Mouse (Mus musculus) liver, adult (tissue): ENCODE measurements around the gene Ntn3.
A peak's percentile ranks its signal among the peaks of the same experiment; 100 is the strongest.

Experiments used
- GATA4 ChIP-seq: IDR thresholded peaks from 2 replicates; pipeline ENCODE4 v1.6.1; 2014; ENCODE audit warnings: mild to moderate bottlenecking, low read length; ENCODE audit not compliant: insufficient replicate concordance

Ntn3 gene

DNA sequence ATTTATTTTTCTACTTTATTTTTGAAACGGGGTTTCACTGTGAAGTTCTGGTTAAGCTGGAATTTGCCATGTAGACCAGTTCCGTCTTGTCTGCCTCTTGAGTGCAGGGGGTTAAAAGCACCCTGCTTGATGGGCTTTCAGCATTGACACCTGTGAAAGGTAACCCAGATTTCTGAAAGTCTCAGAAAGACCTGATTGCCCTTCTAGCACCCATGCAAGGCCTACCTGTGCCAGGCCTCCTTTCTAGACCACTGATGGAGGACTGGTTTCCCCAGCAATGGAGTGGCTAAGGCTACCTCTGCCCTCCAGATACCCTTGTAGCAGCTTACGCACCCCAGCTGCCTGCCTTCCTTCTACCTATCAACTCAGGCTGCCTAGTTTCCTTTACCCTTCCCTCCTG lies 39.2 kb downstream of the Ntn3 start:
- no peak for TF ChIP-seq GATA4

DNA sequence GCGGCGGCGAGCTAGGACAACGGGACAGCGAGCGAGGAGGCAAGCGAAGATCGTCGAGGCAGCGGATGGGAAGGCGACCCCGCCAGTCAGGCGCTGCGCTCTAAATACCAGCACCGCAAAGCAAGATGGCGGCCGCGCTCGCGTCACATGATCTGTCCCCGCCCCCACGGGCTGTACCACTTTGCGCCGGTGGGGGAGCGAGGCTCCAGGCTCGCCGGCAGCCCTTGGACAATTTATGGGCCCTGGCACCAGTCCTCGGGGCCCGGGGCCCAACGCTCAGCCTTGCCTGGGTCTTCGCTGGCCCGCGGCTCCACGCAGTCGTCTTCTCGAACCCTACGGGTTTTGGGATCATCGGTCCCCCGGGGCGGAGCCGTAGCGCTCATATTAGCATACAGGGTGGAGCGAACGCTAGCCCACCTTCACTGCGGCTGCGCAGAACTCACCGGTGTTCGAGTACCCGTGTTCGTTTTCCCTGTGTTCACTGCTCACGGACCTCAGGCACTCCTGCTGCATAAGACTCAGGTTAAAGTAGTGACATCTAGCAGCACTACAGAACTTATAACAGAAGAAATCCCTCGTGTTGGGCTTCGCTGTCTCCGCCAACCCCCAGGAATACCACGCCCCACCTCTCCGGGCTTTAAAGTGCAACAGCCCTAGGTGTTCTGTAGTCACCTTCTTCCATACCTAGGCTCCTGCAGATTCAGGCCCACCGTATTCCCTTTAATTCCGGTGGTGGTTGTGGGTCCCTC lies 39.8 kb downstream of the Ntn3 start, which contains the start of gene Atp6v0c:
Gene Atp6v0c (minus strand): TSS at position 386 of the 749 bp plus-strand sequence.
- TF ChIP-seq GATA4: peak; percentile 21; the same call in 1 of the 2 replicates

DNA sequence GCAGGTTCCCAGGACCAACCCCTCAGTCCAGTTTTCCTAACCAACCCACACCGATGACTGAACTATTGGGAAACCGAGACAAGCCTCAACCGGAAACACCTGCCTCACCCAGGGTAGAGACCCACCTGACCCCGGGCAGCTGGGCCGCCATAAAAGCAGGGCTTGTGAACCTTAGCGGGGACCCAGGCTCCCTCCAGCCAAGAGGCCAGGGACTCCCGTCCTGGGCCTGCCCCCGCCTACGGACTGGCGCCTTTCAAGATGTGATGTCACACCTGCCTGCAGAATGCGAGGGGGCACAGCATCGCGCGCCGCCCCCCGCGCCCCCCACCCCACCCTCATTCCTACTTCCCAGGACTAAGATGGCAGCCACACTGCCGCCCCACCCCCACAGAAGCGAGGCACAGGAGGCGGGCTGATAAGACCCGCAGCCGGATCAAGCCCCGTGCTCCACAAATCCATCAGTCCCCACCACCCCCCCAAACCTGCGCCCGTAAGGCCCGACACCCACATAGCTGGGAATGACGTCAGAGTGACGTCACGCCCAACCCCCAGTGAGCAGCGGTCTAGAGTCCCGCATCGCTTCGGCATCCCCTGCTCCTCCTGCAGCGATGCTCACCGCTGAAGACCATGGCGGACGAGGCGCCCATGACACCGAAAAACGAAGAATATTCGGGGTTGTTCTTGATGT lies 40.6 kb downstream of the Ntn3 start:
- no peak for TF ChIP-seq GATA4

DNA sequence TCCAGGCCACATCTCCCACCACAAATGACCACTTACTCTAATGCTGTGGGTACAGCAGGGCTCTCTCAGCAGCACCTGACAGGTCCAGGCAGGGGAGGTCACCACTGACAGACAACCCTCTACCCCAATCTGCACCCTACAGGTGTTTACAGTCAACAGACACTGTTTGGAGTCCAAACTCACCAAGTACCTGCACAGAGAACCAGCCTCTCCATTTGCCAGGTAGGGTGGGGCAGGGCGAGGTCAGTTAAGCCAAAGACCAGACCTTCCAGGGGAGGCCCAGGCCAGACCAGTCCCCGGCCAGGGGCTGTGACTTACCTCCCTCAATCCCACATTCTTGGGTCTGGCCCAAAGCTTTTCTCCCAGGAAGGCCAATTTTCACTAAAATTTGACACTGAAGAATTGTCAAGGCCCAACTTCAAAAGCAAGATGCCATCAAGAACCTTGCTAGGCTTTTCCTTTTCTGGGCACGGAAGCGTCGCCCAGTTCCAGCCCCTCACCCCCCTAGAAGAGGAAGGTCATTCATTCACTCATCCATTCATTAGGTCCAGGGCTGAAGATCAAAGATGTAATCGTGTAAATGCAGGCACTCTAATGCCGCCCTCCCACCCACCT lies 41.3 kb downstream of the Ntn3 start:
- TF ChIP-seq GATA4: no peak

DNA sequence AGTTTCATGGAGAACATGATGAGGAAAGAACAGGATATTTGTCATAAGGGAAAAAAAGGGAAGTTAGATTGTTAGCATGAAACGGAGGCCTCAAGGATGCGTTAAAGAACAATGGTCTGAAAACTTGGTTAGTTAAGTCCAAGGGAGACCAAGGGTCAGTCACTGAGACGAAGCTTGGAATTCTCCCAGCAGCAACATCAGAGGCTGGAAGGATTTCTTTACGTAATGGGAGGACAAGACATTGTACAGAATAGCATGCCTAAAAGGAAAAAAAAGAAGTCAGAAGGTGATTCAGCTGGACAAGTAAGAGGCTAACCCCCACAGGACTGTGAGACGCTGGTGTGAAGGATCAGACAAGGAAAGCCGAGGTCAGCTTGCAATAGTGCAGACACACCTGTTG lies 42.2 kb downstream of the Ntn3 start:
- no peak for TF ChIP-seq GATA4

DNA sequence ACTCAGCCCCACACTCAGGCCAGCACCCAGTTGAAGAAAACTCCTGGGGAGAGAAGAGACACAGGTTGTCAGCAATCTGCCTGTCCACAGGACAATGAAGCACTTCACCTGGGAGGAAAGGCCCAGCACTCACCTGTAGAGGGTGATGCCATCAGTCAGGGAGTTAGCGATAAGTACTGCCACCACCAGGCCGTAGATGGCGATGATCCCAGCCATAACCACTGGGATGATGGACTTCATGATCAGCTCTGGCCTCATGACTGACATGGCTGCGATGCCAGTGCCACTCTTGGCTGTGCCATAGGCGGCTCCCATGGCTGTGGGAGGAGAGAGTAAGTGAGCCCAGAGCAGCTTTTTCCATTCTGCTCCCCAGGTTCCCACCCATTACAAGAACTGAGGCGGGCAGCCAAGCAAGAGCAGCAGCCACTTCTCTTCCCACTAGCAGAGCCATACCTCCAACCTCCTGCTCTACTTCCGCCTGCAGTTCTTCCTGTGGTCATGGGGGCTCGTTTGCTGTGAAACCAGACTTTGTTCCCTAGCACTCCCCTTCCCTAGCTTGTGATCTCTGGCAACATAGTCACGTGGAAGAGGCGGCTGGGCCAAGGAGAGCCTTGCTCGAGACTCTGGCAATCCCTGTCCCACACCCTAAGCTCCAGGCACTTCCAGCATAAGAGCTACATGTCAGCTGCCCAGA lies 44.6 kb downstream of the Ntn3 start:
- TF ChIP-seq GATA4: no peak

DNA sequence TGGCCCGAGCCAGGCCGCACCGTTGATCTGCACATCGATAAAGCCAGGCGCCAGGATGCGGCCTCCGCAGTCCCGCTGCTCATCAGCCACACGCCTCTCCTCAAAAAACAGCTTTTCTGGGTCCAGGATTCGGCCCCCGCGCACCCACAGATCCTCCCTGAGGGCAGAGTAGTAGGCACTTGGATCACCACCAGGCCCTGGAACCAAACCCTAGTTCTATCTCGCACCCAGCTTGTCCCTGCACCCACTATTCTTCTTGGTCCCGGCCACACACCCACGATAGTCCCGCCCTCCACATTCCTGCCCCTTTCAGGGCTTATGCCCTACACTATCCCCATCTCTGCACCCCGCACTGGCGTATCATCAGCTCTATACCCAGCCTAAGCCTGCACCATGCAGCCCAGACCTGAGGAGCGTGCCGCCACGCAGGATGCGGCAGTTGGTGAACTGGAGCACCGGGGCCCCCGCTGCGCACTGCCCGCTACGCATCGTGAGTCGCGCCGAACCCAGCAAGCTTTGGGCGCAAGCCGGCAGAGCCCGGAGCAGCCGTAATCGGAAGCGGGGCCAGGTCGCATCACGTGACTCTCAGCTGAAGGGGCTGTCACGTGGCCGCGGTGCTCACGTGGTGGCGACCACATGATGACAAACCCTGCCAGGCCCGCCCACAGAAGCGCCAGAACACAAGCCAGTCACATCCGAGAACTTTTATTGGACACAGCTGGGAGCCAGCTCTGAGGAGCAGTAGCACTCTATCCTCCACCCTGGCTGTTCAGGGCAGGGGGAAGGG lies 46.0 kb downstream of the Ntn3 start, which contains the start of gene Amdhd2:
Gene Amdhd2 (minus strand): TSS at position 591 of the 787 bp plus-strand sequence.
- peak; percentile 52; the same call in 1 of the 2 replicates for TF ChIP-seq GATA4

DNA sequence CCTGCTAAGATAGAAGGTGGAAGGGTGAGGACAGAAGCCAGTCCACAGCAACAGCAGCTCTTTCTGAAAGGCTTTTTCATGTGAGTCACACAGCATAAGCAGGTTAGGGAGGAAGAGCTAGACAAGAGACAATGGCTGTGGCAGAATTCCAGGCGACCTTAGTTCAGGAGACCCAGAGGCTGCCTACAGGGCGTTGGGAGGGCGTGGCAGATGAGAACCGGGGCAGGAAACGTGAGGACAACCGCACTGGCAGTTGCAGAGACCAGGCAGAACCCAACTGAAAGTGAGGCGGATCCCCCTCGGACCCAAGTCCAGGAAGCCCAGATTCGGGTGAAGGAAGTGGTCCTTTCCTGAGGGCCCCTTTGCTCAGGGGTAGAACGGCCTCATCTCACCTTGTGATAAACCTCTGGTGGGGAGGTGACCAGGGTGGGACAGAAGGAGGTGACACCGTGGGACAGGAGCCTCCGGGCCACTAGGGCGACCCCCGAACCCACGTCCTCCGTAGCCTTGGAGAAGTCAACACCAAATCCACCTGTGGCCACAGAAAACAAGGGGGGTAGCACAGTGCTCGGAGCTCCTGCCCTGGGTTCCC lies 46.7 kb downstream of the Ntn3 start:
- TF ChIP-seq GATA4: no peak

DNA sequence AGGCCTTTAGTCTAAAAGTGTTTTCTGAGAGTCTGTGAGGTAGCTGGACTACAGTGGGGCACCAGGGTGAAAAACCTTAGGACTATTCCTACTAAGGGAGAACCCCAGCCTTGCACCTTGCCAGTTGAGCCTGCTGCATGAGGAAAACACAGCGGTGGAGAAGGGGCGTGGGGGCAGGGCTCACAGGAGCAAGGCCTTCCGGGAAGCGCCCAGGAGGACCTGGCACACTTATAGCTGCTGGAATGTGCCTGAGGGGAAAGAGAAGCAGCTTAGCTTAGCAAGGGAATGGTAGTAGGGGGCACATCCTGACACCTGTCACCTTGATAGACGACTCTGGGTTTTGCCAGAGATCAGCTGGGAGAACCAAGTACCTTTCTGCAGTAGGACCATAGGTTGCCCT lies 47.9 kb downstream of the Ntn3 start:
- no peak for TF ChIP-seq GATA4

DNA sequence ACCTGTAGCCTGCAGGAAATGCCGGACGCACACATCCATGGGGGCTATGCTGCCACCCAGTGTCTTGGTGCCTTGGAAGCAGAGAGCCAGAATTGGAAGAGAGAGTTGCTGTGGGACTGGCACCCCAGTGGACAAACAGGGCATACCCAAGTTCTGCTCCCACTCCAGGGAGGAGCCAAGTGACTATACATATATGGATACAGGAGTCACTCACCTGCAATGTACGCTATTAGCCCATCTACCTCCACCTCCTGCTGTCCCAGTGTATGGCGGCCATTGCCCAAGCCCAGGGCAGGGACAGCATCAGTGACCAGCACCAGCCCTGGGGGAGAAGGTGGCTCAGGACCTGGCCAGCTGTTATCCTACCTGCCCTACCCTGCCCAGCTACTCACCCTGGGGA lies 51.8 kb downstream of the Ntn3 start:
- TF ChIP-seq GATA4: no peak

DNA sequence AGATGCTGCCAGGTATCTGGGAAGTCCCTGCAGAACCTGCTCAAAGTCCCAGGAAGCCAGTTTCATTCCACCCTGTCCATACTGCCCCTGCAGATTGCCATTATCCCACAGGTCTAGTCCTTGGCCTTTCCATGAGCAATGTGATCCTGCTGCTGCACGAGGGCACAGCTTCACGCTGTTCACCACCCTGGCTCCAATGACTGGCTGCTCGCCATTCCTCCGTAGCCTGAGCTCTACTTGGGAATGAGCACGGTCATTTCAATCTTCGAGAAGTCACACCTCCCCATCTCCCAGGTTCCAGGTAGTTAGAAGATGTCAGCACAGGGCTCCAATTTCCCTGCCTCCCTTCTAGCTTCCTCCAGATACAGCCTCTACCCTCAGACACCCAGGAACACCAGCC lies 52.2 kb downstream of the Ntn3 start:
- no peak for TF ChIP-seq GATA4

DNA sequence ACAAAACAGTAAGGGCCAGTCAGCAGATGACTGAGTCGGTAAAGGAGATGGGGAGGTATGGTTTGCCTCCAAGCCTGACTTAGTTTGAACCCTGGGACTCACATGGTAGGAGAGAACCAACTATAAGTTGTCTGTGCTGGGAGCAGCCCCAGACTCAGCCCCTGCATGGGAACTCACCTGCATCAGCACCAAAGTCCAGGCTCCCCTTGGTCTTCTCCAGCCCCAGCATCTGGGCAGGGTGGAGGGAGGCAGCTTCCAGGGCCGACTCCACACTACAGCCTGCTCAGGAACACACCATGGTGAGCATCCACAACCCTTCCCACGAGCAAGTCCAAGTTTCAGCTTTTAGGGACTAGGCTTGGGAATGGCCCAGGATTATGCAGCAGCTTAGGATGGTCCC lies 52.9 kb downstream of the Ntn3 start:
- TF ChIP-seq GATA4: no peak

DNA sequence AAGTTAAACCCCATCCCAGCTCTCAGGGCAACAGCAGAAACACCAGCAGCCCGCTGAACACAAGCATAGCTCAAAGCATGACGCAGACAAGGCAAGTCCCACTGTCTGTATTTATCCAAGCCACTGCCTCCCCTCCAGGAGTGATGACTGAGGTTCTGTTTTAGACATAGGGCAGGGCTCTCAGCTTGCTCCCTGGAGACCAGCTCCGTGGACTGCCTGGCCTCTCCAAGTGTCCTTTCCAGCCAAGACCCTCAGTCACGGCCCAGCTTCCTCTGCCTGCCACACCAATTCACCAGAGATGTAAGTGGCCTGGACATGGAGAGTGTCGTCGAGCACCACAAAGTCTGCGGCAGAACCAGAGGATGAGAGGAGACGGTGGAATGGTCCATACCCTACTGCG lies 53.6 kb downstream of the Ntn3 start:
- no peak for TF ChIP-seq GATA4

DNA sequence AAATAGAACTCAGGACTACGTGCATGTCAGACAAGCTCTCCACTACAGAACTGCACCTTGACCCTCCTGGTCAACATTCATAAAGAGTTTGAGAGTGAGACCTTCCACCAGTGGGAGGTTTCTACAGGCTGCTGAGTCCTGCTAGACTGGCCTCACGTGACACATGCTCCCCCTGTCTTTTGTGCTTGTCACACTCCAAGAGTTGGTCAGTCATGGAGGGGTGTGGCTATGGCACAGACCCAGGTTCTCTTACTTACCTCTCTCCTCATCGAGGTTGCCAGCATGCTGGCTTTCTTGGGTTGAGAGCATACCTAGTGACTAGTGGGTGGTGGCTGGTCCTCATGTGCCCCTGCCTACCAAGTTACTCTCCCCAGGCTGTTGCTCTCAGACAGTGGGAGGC lies 54.9 kb downstream of the Ntn3 start:
- no peak for TF ChIP-seq GATA4
